In the genomic region with DNA sequence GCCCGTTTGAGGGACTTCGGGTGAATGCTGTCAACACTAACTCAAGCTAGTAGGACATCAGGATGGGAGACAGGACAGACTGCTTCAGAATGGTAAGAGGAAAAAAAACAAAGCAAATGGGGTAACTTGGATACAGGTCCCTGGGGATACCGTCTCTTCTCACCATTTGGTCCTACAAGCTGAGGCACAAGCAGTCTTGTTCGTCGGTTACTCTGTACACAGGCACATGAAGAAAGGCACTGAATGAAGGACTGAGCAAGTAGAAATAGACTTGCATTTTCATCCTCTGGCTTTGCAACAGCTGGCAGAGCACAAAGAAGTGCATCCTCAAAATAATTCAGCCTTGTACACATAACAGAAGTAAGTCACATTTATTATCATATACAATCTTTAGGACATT, we compare ENCODE assay signal across 19 mouse cellular contexts. TPM values are rescaled to one million over a fixed set of nuclear protein-coding genes. Genes with fewer than 3 reads are reported as not detected.
DNase-seq lines count a peak whose midpoint lies in the region; ATAC-seq lines count a peak whose summit lies in the region.
"Had no signal": no experiment of that assay in that cellular context is flagged by ENCODE, and none has a peak within 500 bp of the region (broad histone marks: within the 10 kb centered on the region; RNA-seq: fewer than 3 reads in every experiment).

No protein-coding gene starts in this region.

- no peaks in the 10 kb centered on the region for H3K9me3 ChIP-seq in midbrain, embryonic 11.5 days (ENCODE audit: control insufficient read depth, low read length)
- no peaks in the 10 kb centered on the region for H3K9me3 ChIP-seq in midbrain, embryonic 16.5 days (replicated peaks; ENCODE audit: control insufficient read depth, low read length, poor library complexity, severe bottlenecking)
- H3K9me3 ChIP-seq: G1E had no signal

- no peaks in the 10 kb centered on the region for H3K27me3 ChIP-seq in midbrain, embryonic 11.5 days (ENCODE audit: control insufficient read depth, insufficient read depth, low read length)
- H3K27me3 ChIP-seq in midbrain, embryonic 16.5 days (ENCODE audit: control insufficient read depth, insufficient read depth, low read depth, low read length), result no peaks in the 10 kb centered on the region

- no peak overlapping the region for H3K27ac ChIP-seq in midbrain, embryonic 11.5 days (ENCODE audit: low read depth, low read length)
- H3K27ac ChIP-seq in midbrain, embryonic 16.5 days (ENCODE audit: low read length), result no peak overlapping the region

- WGBS in midbrain, embryonic 11.5 days, result 90% methylated on average over 5 of the region's 5 CpGs
- WGBS in midbrain, embryonic 16.5 days, result 91% methylated on average over 5 of the region's 5 CpGs

- no peak overlapping the region for H3K4me3 ChIP-seq in midbrain, embryonic 11.5 days (ENCODE audit: low read depth, low read length)
- no peak overlapping the region for H3K4me3 ChIP-seq in midbrain, embryonic 16.5 days (ENCODE audit: low read depth, low read length)

- DNase-seq in heart, adult 11 months, result peak; percentile 63
- DNase-seq in heart, postnatal 4 days, result no peak
- DNase-seq in midbrain, embryonic 11.5 days (ENCODE audit: low spot score, missing footprints), result peak; percentile 53
- DNase-seq: adrenal gland, adult 2 months; adrenal gland, adult 8-10 months; adrenal gland, postnatal 10 days; adrenal gland, postnatal 14 days; adrenal gland, postnatal 25 days; adrenal gland, postnatal 36 days; B cell, adult 2 months; cerebellum, adult 11 months; cerebellum, adult 11-12 months; cerebellum, adult 18-20 months had no signal

- no peaks in the 10 kb centered on the region for H3K36me3 ChIP-seq in midbrain, embryonic 11.5 days (ENCODE audit: control insufficient read depth, insufficient read depth, low read length)
- no peaks in the 10 kb centered on the region for H3K36me3 ChIP-seq in midbrain, embryonic 16.5 days (ENCODE audit: control insufficient read depth, insufficient read depth, low read length)
- H3K36me3 ChIP-seq: G1E had no signal

- H3K4me1 ChIP-seq in midbrain, embryonic 11.5 days (ENCODE audit: control insufficient read depth, insufficient read depth, low read length), result no peaks in the 10 kb centered on the region
- no peaks in the 10 kb centered on the region for H3K4me1 ChIP-seq in midbrain, embryonic 16.5 days (ENCODE audit: control insufficient read depth, insufficient read depth, low read length)

- H3K9ac ChIP-seq in midbrain, embryonic 11.5 days (ENCODE audit: low read length), result no peak overlapping the region
- H3K9ac ChIP-seq in midbrain, embryonic 16.5 days (ENCODE audit: low read depth, low read length), result no peak overlapping the region

- H3K4me2 ChIP-seq in midbrain, embryonic 11.5 days, result no peak overlapping the region
- no peak overlapping the region for H3K4me2 ChIP-seq in midbrain, embryonic 16.5 days (ENCODE audit: low read length)

- no peak for ATAC-seq in midbrain, embryonic 11.5 days (ENCODE audit: low FRiP score)
- ATAC-seq in midbrain, embryonic 16.5 days, result no peak
- ATAC-seq: activated CD4-positive, CD25-positive, alpha-beta regulatory T cell, adult 4 months; CD4-positive, CD25-positive, alpha-beta regulatory T cell, adult 4 months; Patski had no signal

RNA-seq across cellular contexts. Expression of a gene that starts 14.6 kb away (rescaled TPM):
- 1 to 10 TPM; 3.1 to 4.3 TPM for total RNA-seq in heart, postnatal 4 days (2021)
- polyA plus RNA-seq in midbrain, embryonic 11.5 days (2014; fragmentation: Nextera tagmentation; extraction: Ambion mirVana), result 1.9 and 2.3 TPM in 2 replicates
- polyA plus RNA-seq in midbrain, embryonic 16.5 days (2015; fragmentation: Nextera tagmentation; extraction: Ambion mirVana), result 7.6 and 11.0 TPM in 2 replicates
- polyA plus RNA-seq: G1E had no signal

RNA-seq across cellular contexts. Expression of a gene that starts 58.7 kb away (rescaled TPM):
- 10 to 100 TPM; 47.5 to 49.6 TPM for total RNA-seq in heart, postnatal 4 days (2021)
- polyA plus RNA-seq in midbrain, embryonic 11.5 days (2014; fragmentation: Nextera tagmentation; extraction: Ambion mirVana), result 45.7 and 48.5 TPM in 2 replicates
- 30.2 and 35.5 TPM in 2 replicates for polyA plus RNA-seq in midbrain, embryonic 16.5 days (2015; fragmentation: Nextera tagmentation; extraction: Ambion mirVana)
- total RNA-seq: MEL had no signal
- polyA plus RNA-seq: G1E had no signal
